Mouse (Mus musculus) G1E (cell line): ENCODE results near the gene Noct. TPM values are rescaled to one million over a fixed set of nuclear protein-coding genes. Genes with fewer than 3 reads are reported as not detected.
A peak's percentile ranks its signal among the peaks of the same experiment; 100 is the strongest.

Experiments used
- ATAC-seq: 2 replicates; pipeline ENCODE4 v1.8.0; 2016; ENCODE audit warnings: mild to moderate bottlenecking; ENCODE audit not compliant: insufficient number of reproducible peaks, poor library complexity, low FRiP score, severe bottlenecking; ENCODE audit errors: extremely low read depth
- DNase-seq: peaks from one replicate; pipeline ENCODE4 v3.0.0; 2012; ENCODE audit warnings: low spot score
- H3K27me3 ChIP-seq: 2 replicates; pipeline ENCODE4 v1.6.1; 2012; ENCODE audit warnings: mild to moderate bottlenecking, low read length, inconsistent platforms; ENCODE audit not compliant: insufficient read depth
- H3K36me3 ChIP-seq: replicated peaks from 2 replicates; pipeline ENCODE3; 2012; ENCODE audit warnings: mild to moderate bottlenecking, inconsistent platforms
- H3K4me1 ChIP-seq: 2 replicates; pipeline ENCODE4 v1.6.1; 2012; ENCODE audit warnings: low read depth, low read length, inconsistent platforms, mixed read lengths; ENCODE audit not compliant: insufficient read depth
- H3K4me3 ChIP-seq: 2 replicates; pipeline ENCODE4 v1.5.1; 2012; ENCODE audit warnings: low read depth, mild to moderate bottlenecking, inconsistent platforms, low read length, moderate library complexity, mixed read lengths
- H3K9me3 ChIP-seq: replicated peaks from 2 replicates; pipeline ENCODE4 v1.6.1; 2012; ENCODE audit warnings: inconsistent platforms
- CTCF ChIP-seq: IDR thresholded peaks from 2 replicates; pipeline ENCODE4 v1.5.1; 2012; ENCODE audit warnings: low read depth, low read length, inconsistent platforms, mixed read lengths
- GATA1 ChIP-seq: IDR thresholded peaks from 2 replicates; pipeline ENCODE4 v1.6.1; 2012; ENCODE audit warnings: borderline replicate concordance, low read length, inconsistent platforms, mixed read lengths
- GATA2 ChIP-seq: IDR thresholded peaks from 2 replicates; pipeline ENCODE4 v1.6.1; 2012; ENCODE audit warnings: low read depth, low read length, inconsistent platforms, borderline replicate concordance
- POLR2AphosphoS5 ChIP-seq: IDR thresholded peaks from 2 replicates; pipeline ENCODE4 v1.6.1; 2012; ENCODE audit warnings: low read depth, low read length, inconsistent platforms; ENCODE audit not compliant: insufficient replicate concordance
- TAL1 ChIP-seq: conservative IDR thresholded peaks from 2 replicates; pipeline ENCODE4 v1.6.1; 2012; ENCODE audit warnings: low read depth, low read length, inconsistent platforms, mixed read lengths
- polyA plus RNA-seq: library from polyadenylated mRNA; stranded (reverse); fragments of >175 nt; gene quantifications from 2 replicates; pipeline ENCODE4 v1.2.3, GENCODE M21; 2012
- total RNA-seq, 2 experiments: library from RNA; stranded (forward) in 1 of 2; stranded (reverse) in 1 of 2; fragments of 200-1000 nt in 1 of 2; fragments of >200 nt in 1 of 2; fragmentation: Nextera tagmentation in 1 of 2; gene quantifications; 2 replicates each; pipeline ENCODE4 v1.2.3; 2014 to 2017

Noct gene
- total and polyA plus RNA-seq, 3 experiments = 11.7 to 27.5 (median 18.5) TPM

- no peak for DNase-seq
- H3K9me3 ChIP-seq = peaks cover 16% of the 10 kb centered on the region
- no peak for ATAC-seq
- H3K27me3 ChIP-seq = peaks cover 22% of the 10 kb centered on the region
- no peak overlapping the region for H3K4me3 ChIP-seq
- no peaks in the 10 kb centered on the region for H3K36me3 ChIP-seq
- no peak for TF ChIP-seq TAL1
- no peak for TF ChIP-seq GATA2
- TF ChIP-seq POLR2AphosphoS5 = no peak
- TF ChIP-seq GATA1 = no peak
- no peak for TF ChIP-seq CTCF
- peaks cover 35% of the 10 kb centered on the region for H3K4me1 ChIP-seq
These were observed 3.4 kb upstream of the Noct start for GRCm38 (mm10) chr3:51220846-51221245.

DNA sequence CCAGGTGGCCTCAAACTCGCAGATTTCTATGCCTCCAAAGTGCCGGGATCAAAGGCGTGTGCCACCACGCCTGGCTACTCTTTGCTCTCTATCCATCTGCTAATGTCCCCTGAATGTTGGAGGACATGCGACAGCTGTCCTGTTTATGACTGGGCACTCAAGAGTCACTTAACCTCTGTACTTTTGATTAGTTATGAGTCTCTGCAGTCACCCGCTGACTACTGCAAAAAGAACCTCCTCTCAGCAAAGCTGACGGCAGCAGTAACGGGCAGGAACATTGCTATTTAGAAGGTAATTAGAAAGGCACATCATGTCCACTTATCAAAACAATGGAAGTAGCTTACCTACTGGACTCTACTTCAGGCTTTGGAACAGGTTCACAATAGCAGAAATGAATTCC, 2.4 kb upstream of the Noct start:
- Histone ChIP-seq H3K4me3 (no peak overlapping the region), H3K27me3 (peaks cover 22% of the 10 kb centered on the region), H3K4me1 (peaks cover 39% of the 10 kb centered on the region), H3K36me3 (peaks cover 6% of the 10 kb centered on the region), H3K9me3 (peaks cover 11% of the 10 kb centered on the region)
- no peak for ATAC-seq
- TF ChIP-seq GATA1 (no peak), GATA2 (no peak), POLR2AphosphoS5 (no peak), CTCF (no peak), TAL1 (no peak)
- no peak for DNase-seq

- peaks cover 8% of the 10 kb centered on the region for H3K9me3 ChIP-seq
- no peak for ATAC-seq
- H3K4me3 ChIP-seq = no peak overlapping the region
- peaks cover 7% of the 10 kb centered on the region for H3K36me3 ChIP-seq
- no peak for DNase-seq
- peaks cover 22% of the 10 kb centered on the region for H3K27me3 ChIP-seq
- H3K4me1 ChIP-seq = peaks cover 40% of the 10 kb centered on the region
- TF ChIP-seq POLR2AphosphoS5 (no peak), GATA1 (no peak), TAL1 (no peak), GATA2 (no peak), CTCF (no peak)
These were observed 1.9 kb upstream of the Noct start for GRCm38 (mm10) chr3:51222302-51222701.

- TF ChIP-seq CTCF (no peak), GATA2 (no peak)
- Histone ChIP-seq H3K27me3 (peaks cover 22% of the 10 kb centered on the region), H3K36me3 (peaks cover 10% of the 10 kb centered on the region), H3K4me1 (peaks cover 45% of the 10 kb centered on the region), H3K4me3 (no peak overlapping the region), H3K9me3 (0 out of 2 replicates have a peak, but pooled peaks cover 2% of the 10 kb centered on the region)
- DNase-seq = no peak
- no peak for ATAC-seq
These were observed 1.3 kb upstream of the Noct start for GRCm38 (mm10) chr3:51222834-51223460.

DNA sequence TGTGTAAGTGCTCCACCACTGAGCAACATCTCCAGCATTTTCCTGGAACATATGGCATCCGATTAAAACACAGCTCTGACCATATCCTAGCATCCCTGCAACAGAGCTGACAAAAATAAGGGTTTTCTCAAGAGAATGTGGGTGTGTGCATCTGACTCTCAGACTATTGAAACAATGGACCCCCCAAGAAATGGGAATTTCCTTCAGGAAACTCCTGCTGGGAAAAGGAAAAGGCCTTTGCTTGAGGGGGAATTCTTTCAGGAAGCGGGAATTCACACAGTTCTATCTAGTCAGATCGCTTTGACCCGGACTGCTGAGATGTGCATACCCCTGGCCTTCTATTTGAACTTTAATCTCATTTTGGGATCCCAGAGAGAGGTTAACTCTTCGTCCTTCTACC, 691 bp upstream of the Noct start:
- no peak for ATAC-seq
- Histone ChIP-seq H3K36me3 (peaks cover 15% of the 10 kb centered on the region), H3K4me3 (peak overlapping the region; percentile 92; the same call in 1 of the 2 replicates), H3K4me1 (peaks cover 44% of the 10 kb centered on the region), H3K9me3 (no peaks in the 10 kb centered on the region), H3K27me3 (peaks cover 20% of the 10 kb centered on the region)
- no peak for TF ChIP-seq GATA2
- TF ChIP-seq GATA1 = no peak
- TF ChIP-seq CTCF = no peak
- no peak for TF ChIP-seq POLR2AphosphoS5
- TF ChIP-seq TAL1 = no peak
- DNase-seq = no peak

DNA sequence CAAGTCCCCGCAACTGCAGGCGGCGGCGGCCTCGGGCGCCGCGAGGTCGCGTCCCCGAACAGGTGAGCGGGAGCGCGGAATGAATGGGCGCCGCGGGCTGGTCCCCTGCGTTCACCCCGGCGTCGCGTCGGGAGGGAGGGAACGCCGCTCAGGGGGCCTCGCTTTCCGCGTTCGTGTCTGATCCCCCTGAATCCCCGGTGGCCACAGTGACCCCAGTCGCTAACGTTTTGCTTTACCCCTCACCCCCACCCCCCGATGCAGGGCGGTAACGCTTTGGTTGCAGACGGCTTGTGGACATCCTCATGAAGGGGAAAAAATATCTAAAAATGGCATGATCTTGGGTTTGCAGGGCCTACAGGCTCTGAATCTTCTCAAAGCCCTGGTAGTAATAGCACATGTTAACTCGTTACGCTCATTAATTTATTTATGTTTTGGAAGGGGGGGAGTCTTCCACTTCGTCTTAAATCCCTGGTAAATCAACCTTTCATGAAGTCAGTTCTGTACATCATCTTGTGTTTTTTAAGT, 1.0 kb downstream of the Noct start:
- Histone ChIP-seq H3K27me3 (0 out of 2 replicates have a peak, but pooled peaks cover 13% of the 10 kb centered on the region), H3K36me3 (peaks cover 20% of the 10 kb centered on the region), H3K4me1 (peaks cover 57% of the 10 kb centered on the region), H3K4me3 (peak overlapping the region; percentile 92), H3K9me3 (no peaks in the 10 kb centered on the region)
- DNase-seq = no peak
- no peak for ATAC-seq
- no peak for TF ChIP-seq GATA2
